Mouse (Mus musculus) hindbrain, embryonic 11.5 days (tissue): ENCODE measurements around the gene Nppb. TPM values are rescaled to one million over a fixed set of nuclear protein-coding genes. Genes with fewer than 3 reads are reported as not detected.

Experiments
- ATAC-seq: fragments of 200-750 bp; cut with Nextera tagmentation; 2 replicates; pipeline ENCODE4 v1.8.0; 2017; ENCODE audit warnings: mild to moderate bottlenecking, moderate TSS enrichment, moderate library complexity; ENCODE audit not compliant: low FRiP score
- DNase-seq: peaks from one replicate; pipeline ENCODE4 v3.0.0-alpha.2; 2015; ENCODE audit warnings: low spot score
- H3K27ac ChIP-seq: fragments of 300-500 bp; sonication (generic); 2 replicates; pipeline ENCODE4 v1.5.1; 2014; ENCODE audit warnings: mild to moderate bottlenecking, low read depth, low read length
- H3K27me3 ChIP-seq: fragments of 300-500 bp; sonication (generic); 2 replicates; pipeline ENCODE4 v1.6.1; 2014; ENCODE audit warnings: mild to moderate bottlenecking, low read length, moderate library complexity, mixed read lengths; ENCODE audit not compliant: control insufficient read depth, insufficient read depth
- H3K36me3 ChIP-seq: fragments of 300-500 bp; sonication (generic); 2 replicates; pipeline ENCODE4 v1.6.1; 2014; ENCODE audit warnings: mild to moderate bottlenecking, low read length, moderate library complexity, mixed read lengths; ENCODE audit not compliant: control insufficient read depth, insufficient read depth
- H3K4me1 ChIP-seq: fragments of 300-500 bp; sonication (generic); replicated peaks from 2 replicates; pipeline ENCODE4 v1.6.1; 2014; ENCODE audit warnings: low read length, mixed read lengths; ENCODE audit not compliant: control insufficient read depth, insufficient read depth
- H3K4me2 ChIP-seq: fragments of 300-500 bp; sonication (generic); replicated peaks from 2 replicates; pipeline ENCODE4 v1.6.1; 2014; ENCODE audit warnings: mild to moderate bottlenecking, low read depth, low read length
- H3K4me3 ChIP-seq: fragments of 300-500 bp; sonication (generic); 2 replicates; pipeline ENCODE4 v1.5.1; 2014; ENCODE audit warnings: low read depth, low read length
- H3K9ac ChIP-seq: fragments of 300-500 bp; sonication (generic); 2 replicates; pipeline ENCODE4 v1.6.1; 2014; ENCODE audit warnings: low read depth, low read length
- H3K9me3 ChIP-seq: fragments of 300-500 bp; sonication (generic); 2 replicates; pipeline ENCODE4 v1.6.1; 2016; ENCODE audit warnings: low read length; ENCODE audit not compliant: control insufficient read depth
- WGBS: fragments of 180-500 bp; shearing (Covaris S2); extraction: QIAGEN DNeasy Blood & Tissue Kit; methylation state at CpG from one replicate; pipeline ENCODE4 v1.1.7; 2014; 5-methylcytosine and 5-hydroxymethylcytosine counted together
- polyA plus RNA-seq: library from polyadenylated mRNA; unstranded; fragments of >200 nt; fragmentation: Nextera tagmentation; extraction: Ambion mirVana; gene quantifications from 2 replicates; pipeline ENCODE4 v1.2.1, GENCODE M21; 2014

Nppb gene
- polyA plus RNA-seq, 1 experiment from 2014 or later: 0.23 TPM

- Histone ChIP-seq H3K9me3 (no peaks in the 10 kb centered on the region), H3K9ac (no peak overlapping the region), H3K27me3 (no peaks in the 10 kb centered on the region), H3K4me3 (no peak overlapping the region), H3K36me3 (no peaks in the 10 kb centered on the region), H3K4me1 (no peaks in the 10 kb centered on the region), H3K4me2 (no peak overlapping the region), H3K27ac (no peak overlapping the region)
- DNase-seq (no peak), ATAC-seq (no peak)
- WGBS: 80% methylated on average over 7 of the region's 7 CpGs
Observed at GRCm38 (mm10) chr4:147965712-147966111, 19.9 kb upstream of the Nppb start.

GRCm38 (mm10) chr4:147968816-147969215, 16.8 kb upstream of the Nppb start:
- H3K9me3 ChIP-seq: no peaks in the 10 kb centered on the region
- H3K4me1 ChIP-seq: no peaks in the 10 kb centered on the region
- DNase-seq: no peak
- no peaks in the 10 kb centered on the region for H3K27me3 ChIP-seq
- 84% methylated on average over 2 of the region's 2 CpGs for WGBS
- no peak overlapping the region for H3K27ac ChIP-seq
- no peaks in the 10 kb centered on the region for H3K36me3 ChIP-seq
- no peak overlapping the region for H3K4me2 ChIP-seq
- no peak for ATAC-seq
- no peak overlapping the region for H3K4me3 ChIP-seq
- H3K9ac ChIP-seq: no peak overlapping the region

- H3K36me3 ChIP-seq: no peaks in the 10 kb centered on the region
- WGBS: 61% methylated on average over 9 of the region's 9 CpGs
- no peak for ATAC-seq
Observed at GRCm38 (mm10) chr4:147969337-147969736, 16.3 kb upstream of the Nppb start.

GRCm38 (mm10) chr4:147976237-147976636, 9.4 kb upstream of the Nppb start:
- Histone ChIP-seq H3K9me3 (no peaks in the 10 kb centered on the region), H3K36me3 (no peaks in the 10 kb centered on the region)
- 79% methylated on average over 3 of the region's 3 CpGs for WGBS

More at GRCm38 (mm10) chr4:147969337-147969736, 16.3 kb upstream of the Nppb start:
- no peaks in the 10 kb centered on the region for H3K9me3 ChIP-seq
- DNase-seq: no peak
- no peak overlapping the region for H3K9ac ChIP-seq
- H3K4me3 ChIP-seq: no peak overlapping the region
- no peak overlapping the region for H3K27ac ChIP-seq
- H3K4me2 ChIP-seq: no peak overlapping the region
- no peaks in the 10 kb centered on the region for H3K27me3 ChIP-seq
- no peaks in the 10 kb centered on the region for H3K4me1 ChIP-seq

GRCm38 (mm10) chr4:147977726-147978125, 7.9 kb upstream of the Nppb start:
- Histone ChIP-seq H3K9ac (no peak overlapping the region), H3K9me3 (no peaks in the 10 kb centered on the region), H3K27ac (no peak overlapping the region), H3K4me1 (no peaks in the 10 kb centered on the region), H3K4me2 (no peak overlapping the region), H3K36me3 (no peaks in the 10 kb centered on the region), H3K4me3 (no peak overlapping the region), H3K27me3 (no peaks in the 10 kb centered on the region)
- DNase-seq (no peak), ATAC-seq (no peak)
- WGBS: 75% methylated on average over 4 of the region's 4 CpGs

More at GRCm38 (mm10) chr4:147976237-147976636, 9.4 kb upstream of the Nppb start:
- Histone ChIP-seq H3K4me1 (no peaks in the 10 kb centered on the region), H3K4me2 (no peak overlapping the region), H3K9ac (no peak overlapping the region), H3K27ac (no peak overlapping the region), H3K4me3 (no peak overlapping the region), H3K27me3 (no peaks in the 10 kb centered on the region)
- ATAC-seq (no peak), DNase-seq (no peak)

- ATAC-seq (no peak), DNase-seq (no peak)
- H3K36me3 ChIP-seq: no peaks in the 10 kb centered on the region
- no peaks in the 10 kb centered on the region for H3K27me3 ChIP-seq
- H3K4me1 ChIP-seq: no peaks in the 10 kb centered on the region
- H3K4me2 ChIP-seq: no peak overlapping the region
- H3K9me3 ChIP-seq: no peaks in the 10 kb centered on the region
- H3K9ac ChIP-seq: no peak overlapping the region
- WGBS: 94% methylated on average over 6 of the region's 6 CpGs
- H3K4me3 ChIP-seq: no peak overlapping the region
- no peak overlapping the region for H3K27ac ChIP-seq
Observed at GRCm38 (mm10) chr4:147978391-147978790, 7.2 kb upstream of the Nppb start.

GRCm38 (mm10) chr4:147979441-147979860, 6.1 kb upstream of the Nppb start:
- no peaks in the 10 kb centered on the region for H3K36me3 ChIP-seq
- WGBS: 80% methylated on average over 7 of the region's 7 CpGs
- no peak for DNase-seq
- H3K4me3 ChIP-seq: no peak overlapping the region
- H3K27me3 ChIP-seq: no peaks in the 10 kb centered on the region
- no peaks in the 10 kb centered on the region for H3K9me3 ChIP-seq
- no peak overlapping the region for H3K4me2 ChIP-seq
- no peak overlapping the region for H3K27ac ChIP-seq
- no peak overlapping the region for H3K9ac ChIP-seq
- no peak for ATAC-seq
- H3K4me1 ChIP-seq: no peaks in the 10 kb centered on the region

DNA sequence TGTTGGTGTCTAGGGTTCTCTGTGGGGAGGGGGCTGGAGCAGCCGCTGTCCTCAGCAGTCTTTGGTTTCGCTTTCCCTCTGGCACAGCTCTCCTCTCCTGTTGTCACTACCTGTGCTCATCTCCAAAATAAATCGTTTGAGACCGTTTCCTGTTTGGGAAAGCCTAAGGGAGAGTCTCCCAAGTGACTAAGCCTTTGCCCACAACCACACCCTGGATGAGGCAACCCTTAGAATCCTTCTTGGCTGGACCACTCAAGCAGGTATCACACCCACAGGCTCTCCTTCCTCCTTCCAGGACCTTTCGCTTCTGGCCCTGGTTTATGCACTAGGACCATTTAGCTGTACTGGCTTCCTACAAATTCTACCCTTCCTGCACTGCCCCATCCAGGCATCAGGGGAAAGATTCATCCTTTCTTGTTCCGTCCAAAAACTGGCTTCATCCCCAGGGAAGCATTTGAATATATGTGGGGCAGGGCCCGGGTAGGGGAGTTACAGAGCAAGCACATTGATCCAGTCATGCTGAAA, 8.0 kb downstream of the Nppb start:
- ATAC-seq: no peak
- no peak overlapping the region for H3K4me3 ChIP-seq
- no peak for DNase-seq
- no peak overlapping the region for H3K4me2 ChIP-seq
- H3K36me3 ChIP-seq: no peaks in the 10 kb centered on the region
- H3K9ac ChIP-seq: no peak overlapping the region
- H3K4me1 ChIP-seq: no peaks in the 10 kb centered on the region
- no peaks in the 10 kb centered on the region for H3K27me3 ChIP-seq
- WGBS: 71% methylated on average over 7 of the region's 7 CpGs
- H3K9me3 ChIP-seq: no peaks in the 10 kb centered on the region
- H3K27ac ChIP-seq: no peak overlapping the region

GRCm38 (mm10) chr4:147995311-147995710, 9.7 kb downstream of the Nppb start:
- Histone ChIP-seq H3K27ac (no peak overlapping the region), H3K9ac (no peak overlapping the region), H3K27me3 (no peaks in the 10 kb centered on the region), H3K36me3 (no peaks in the 10 kb centered on the region), H3K4me1 (no peaks in the 10 kb centered on the region), H3K4me2 (no peak overlapping the region), H3K9me3 (no peaks in the 10 kb centered on the region), H3K4me3 (no peak overlapping the region)
- DNase-seq (no peak), ATAC-seq (no peak)
- WGBS: 80% methylated on average over 3 of the region's 3 CpGs
